Mouse (Mus musculus): ENCODE data around the gene Prkrip1. TPM values are rescaled to one million over a fixed set of nuclear protein-coding genes. Genes with fewer than 3 reads are reported as not detected.

Gene Prkrip1
- total and polyA plus RNA-seq, 2 experiments from 2014 or later, result 7.9 to 68.9 TPM

DNA sequence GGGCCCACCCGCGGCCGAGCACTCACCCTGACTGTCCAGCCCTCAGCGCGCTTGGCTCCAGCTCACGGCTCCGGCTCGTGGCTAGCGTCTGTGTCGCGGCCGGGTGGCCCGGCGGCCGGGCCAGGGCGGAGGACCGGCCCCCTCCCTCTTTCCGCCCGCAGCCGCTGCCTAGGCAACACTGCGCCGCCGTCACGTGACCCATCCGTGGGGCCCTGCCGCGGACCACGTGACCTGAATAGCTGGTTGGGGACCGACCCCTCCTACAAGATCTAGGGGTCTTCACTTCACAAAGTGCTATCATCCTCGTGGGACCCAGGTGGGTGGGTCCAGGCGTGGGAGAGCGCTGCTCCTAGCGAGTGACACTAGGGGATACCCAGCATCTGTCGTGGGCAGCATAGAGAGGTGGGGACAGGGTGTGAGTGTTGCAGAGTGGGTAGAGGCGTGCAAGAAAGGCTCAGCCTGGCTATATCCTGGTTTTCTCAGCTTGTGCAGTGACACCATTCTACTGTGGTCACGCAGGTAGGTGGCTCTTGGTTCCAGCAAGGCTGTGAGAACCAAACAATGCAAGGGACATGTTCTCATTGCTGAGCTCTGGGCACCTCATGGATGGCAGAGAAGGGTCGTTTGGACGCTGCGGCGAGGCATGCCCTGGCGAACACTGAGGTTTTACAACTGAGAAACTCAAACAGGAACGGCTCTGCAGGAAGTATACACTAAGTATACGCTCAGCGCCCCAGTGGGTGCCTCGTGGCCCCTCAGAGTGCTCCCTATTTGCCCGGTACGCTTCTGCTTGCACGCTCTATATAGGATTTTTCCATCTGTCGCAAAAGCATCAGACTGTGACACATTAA lies 28.0 kb downstream of the Prkrip1 start, which contains the start of gene Orai2:
Gene Orai2 (minus strand): TSS at position 202 of the 851 bp plus-strand sequence.
- 2% methylated on average over 49 of the region's 49 CpGs for WGBS
- 0 out of 2 replicates have a peak, but pooled peaks cover 4% of the 10 kb centered on the region for H3K36me3 ChIP-seq (ENCODE audit: insufficient read depth, low read length)
- no peaks in the 10 kb centered on the region for H3K9me3 ChIP-seq (ENCODE audit: low read length)
- H3K27me3 ChIP-seq (ENCODE audit: insufficient read depth, low read length), result no peaks in the 10 kb centered on the region
- DNase-seq (ENCODE audit: low spot score) (peak; percentile 89), ATAC-seq (ENCODE audit: low FRiP score) (peak; percentile 82)
- H3K9ac ChIP-seq (replicated peaks; ENCODE audit: low read length, poor library complexity, severe bottlenecking), result peak within 1 kb of the TSS; percentile 74
- no peak for TF ChIP-seq CTCF (IDR thresholded peaks at IDR 0.05)
- peak within 1 kb of the TSS; percentile 81 for H3K4me2 ChIP-seq (ENCODE audit: low read depth, low read length, poor library complexity, severe bottlenecking)
- H3K4me3 ChIP-seq (ENCODE audit: low read depth, low read length), result peak within 1 kb of the TSS; percentile 55
- H3K27ac ChIP-seq (ENCODE audit: low read depth, low read length), result peak within 1 kb of the TSS; percentile 84
- peaks cover 5% of the 10 kb centered on the region; the same call in 1 of the 2 replicates for H3K4me1 ChIP-seq (ENCODE audit: insufficient read depth, low read length)

DNA sequence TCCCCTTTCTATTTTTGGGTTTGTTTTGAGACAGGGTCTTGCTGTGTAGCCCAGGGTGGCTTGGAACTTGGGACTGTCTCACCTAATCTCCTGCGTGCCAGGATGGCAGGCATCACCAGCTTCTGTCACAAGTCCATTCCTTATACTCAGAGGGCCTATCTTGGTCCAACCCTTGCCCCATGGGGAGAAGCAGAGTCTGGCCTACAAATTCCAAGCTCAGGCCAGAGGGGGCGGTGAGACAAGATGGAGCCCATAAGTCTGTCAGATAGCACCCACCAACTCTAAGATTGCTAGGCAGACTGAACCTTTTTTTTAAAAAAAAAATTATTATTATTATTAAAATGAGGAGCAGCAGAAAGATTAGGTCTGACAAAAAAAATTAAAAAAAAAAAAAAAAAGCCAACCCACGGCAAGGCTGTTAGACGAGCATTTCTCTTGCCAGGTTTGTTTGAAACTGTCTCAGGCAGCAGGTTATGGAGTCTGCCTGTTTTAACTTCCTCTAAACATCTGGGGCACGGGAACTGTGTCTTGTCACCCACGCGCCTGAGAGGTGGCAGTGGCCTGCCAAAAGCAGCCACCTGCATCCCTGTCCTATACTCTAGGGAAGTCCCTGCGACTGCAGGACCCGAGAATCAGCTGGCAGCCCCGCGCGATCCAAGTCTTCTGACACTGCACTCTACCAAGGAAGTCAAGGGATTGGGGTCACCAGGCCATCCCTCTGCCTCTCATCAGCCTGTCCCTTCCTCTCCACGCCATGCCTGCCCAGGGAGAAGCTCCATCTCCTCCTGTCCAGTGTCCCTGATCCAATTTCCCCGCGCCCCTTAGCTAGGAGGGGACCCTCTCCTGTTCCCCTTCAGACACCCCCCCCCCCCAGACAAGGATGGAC lies 28.9 kb downstream of the Prkrip1 start:
- 9% methylated on average over 15 of the region's 15 CpGs for WGBS
- ATAC-seq (ENCODE audit: low FRiP score) (peak; percentile 28), DNase-seq (ENCODE audit: low spot score) (peak; percentile 48)

DNA sequence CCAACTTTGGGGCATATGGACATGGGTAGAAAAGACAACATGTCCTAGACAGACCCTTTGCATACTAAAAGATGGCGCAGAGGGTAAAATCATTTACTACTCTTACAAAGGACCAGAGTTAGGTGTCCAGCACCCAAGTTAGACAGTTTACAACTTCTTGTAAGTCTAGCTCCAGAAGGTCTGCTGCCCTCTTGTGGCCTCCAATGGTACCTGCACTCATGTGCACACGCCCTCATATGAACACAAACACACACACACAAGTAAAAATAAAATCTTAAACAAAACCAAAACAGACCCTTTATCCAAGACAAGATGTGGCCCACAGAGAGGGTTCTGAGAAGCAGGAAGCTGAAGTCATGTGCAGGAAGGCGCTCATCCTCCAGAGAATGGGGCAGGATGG lies 30.7 kb downstream of the Prkrip1 start:
- Histone ChIP-seq H3K27ac (ENCODE audit: low read depth, low read length) (no peak overlapping the region), H3K9ac (replicated peaks; ENCODE audit: low read length, poor library complexity, severe bottlenecking) (no peak overlapping the region), H3K36me3 (ENCODE audit: insufficient read depth, low read length) (peaks cover 11% of the 10 kb centered on the region), H3K9me3 (ENCODE audit: low read length) (no peaks in the 10 kb centered on the region), H3K4me3 (ENCODE audit: low read depth, low read length) (no peak overlapping the region), H3K4me1 (ENCODE audit: insufficient read depth, low read length) (peaks cover 5% of the 10 kb centered on the region; the same call in 1 of the 2 replicates), H3K4me2 (ENCODE audit: low read depth, low read length, poor library complexity, severe bottlenecking) (no peak overlapping the region), H3K27me3 (ENCODE audit: insufficient read depth, low read length) (no peaks in the 10 kb centered on the region)
- 93% methylated on average over 3 of the region's 3 CpGs for WGBS
- TF ChIP-seq CTCF (IDR thresholded peaks at IDR 0.05), result peak; percentile 54
- no peak for ATAC-seq (ENCODE audit: low FRiP score)
- no peak for DNase-seq (ENCODE audit: low spot score)

More for the DNA sequence above, 28.9 kb downstream of the Prkrip1 start:
- peaks cover 5% of the 10 kb centered on the region; the same call in 1 of the 2 replicates for H3K4me1 ChIP-seq (ENCODE audit: insufficient read depth, low read length)
- H3K4me2 ChIP-seq (ENCODE audit: low read depth, low read length, poor library complexity, severe bottlenecking), result peak overlapping the region; percentile 81
- H3K4me3 ChIP-seq (ENCODE audit: low read depth, low read length), result peak overlapping the region; percentile 55
- no peak for TF ChIP-seq CTCF (IDR thresholded peaks at IDR 0.05)
- no peaks in the 10 kb centered on the region for H3K9me3 ChIP-seq (ENCODE audit: low read length)
- peak overlapping the region; percentile 84 for H3K27ac ChIP-seq (ENCODE audit: low read depth, low read length)
- peaks cover 9% of the 10 kb centered on the region for H3K36me3 ChIP-seq (ENCODE audit: insufficient read depth, low read length)
- H3K27me3 ChIP-seq (ENCODE audit: insufficient read depth, low read length), result no peaks in the 10 kb centered on the region
- peak overlapping the region; percentile 74 for H3K9ac ChIP-seq (replicated peaks; ENCODE audit: low read length, poor library complexity, severe bottlenecking)

DNA sequence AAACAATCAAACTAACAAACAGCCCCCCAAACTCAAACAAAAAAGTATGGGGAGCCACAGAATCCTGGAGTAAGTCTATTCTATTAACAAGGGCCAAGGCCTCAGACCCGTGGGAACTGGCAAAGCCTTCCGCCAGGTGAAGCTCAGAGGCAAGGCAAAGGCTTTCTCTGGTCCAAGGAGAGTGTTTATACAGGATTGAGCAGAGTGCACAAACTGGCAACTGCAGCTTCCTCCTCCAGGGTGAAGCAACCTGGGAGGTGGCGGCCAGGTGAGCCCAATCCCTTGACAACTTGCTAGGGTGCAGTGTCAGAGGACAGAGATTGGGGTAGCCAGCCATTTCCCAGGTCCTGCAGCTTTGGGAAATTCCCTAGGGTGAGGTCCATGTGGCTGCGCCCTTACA lies 31.5 kb downstream of the Prkrip1 start:
- Histone ChIP-seq H3K4me3 (ENCODE audit: low read depth, low read length) (no peak overlapping the region), H3K9me3 (ENCODE audit: low read length) (no peaks in the 10 kb centered on the region), H3K36me3 (ENCODE audit: insufficient read depth, low read length) (peaks cover 11% of the 10 kb centered on the region), H3K27ac (ENCODE audit: low read depth, low read length) (no peak overlapping the region), H3K4me2 (ENCODE audit: low read depth, low read length, poor library complexity, severe bottlenecking) (no peak overlapping the region), H3K27me3 (ENCODE audit: insufficient read depth, low read length) (no peaks in the 10 kb centered on the region), H3K9ac (replicated peaks; ENCODE audit: low read length, poor library complexity, severe bottlenecking) (no peak overlapping the region), H3K4me1 (ENCODE audit: insufficient read depth, low read length) (peaks cover 5% of the 10 kb centered on the region; the same call in 1 of the 2 replicates)
- no peak for TF ChIP-seq CTCF (IDR thresholded peaks at IDR 0.05)
- DNase-seq (ENCODE audit: low spot score), result no peak
- no peak for ATAC-seq (ENCODE audit: low FRiP score)
- WGBS, result 99% methylated on average over 4 of the region's 4 CpGs

DNA sequence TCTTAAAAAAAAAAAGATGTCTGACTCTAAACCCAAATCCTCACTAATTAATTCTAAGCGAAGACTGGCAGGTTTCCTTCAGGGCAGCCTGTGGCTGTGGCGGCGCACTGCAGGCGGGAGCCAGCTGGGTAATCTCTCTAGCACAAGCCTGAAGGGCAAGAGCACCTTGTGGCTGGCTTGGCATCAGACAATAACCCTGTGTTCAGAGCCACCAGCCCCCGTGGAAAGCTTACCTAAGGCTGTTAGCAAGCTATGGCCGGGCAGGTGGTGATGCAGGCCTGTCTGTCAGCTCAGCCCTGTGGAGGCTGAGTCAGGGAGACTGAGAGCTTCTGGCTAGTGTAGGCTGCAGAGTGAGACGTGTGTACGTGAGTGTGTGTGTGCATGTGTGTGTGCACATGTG lies 33.5 kb downstream of the Prkrip1 start:
- TF ChIP-seq CTCF (IDR thresholded peaks at IDR 0.05), result no peak
- no peak overlapping the region for H3K9ac ChIP-seq (replicated peaks; ENCODE audit: low read length, poor library complexity, severe bottlenecking)
- WGBS, result 60% methylated on average over 8 of the region's 8 CpGs
- no peak overlapping the region for H3K4me3 ChIP-seq (ENCODE audit: low read depth, low read length)
- peaks cover 24% of the 10 kb centered on the region for H3K36me3 ChIP-seq (ENCODE audit: insufficient read depth, low read length)
- no peaks in the 10 kb centered on the region for H3K9me3 ChIP-seq (ENCODE audit: low read length)
- H3K27ac ChIP-seq (ENCODE audit: low read depth, low read length), result no peak overlapping the region
- H3K27me3 ChIP-seq (ENCODE audit: insufficient read depth, low read length), result no peaks in the 10 kb centered on the region
- DNase-seq (ENCODE audit: low spot score) (peak; percentile 45), ATAC-seq (ENCODE audit: low FRiP score) (no peak)
- H3K4me2 ChIP-seq (ENCODE audit: low read depth, low read length, poor library complexity, severe bottlenecking), result no peak overlapping the region
- H3K4me1 ChIP-seq (ENCODE audit: insufficient read depth, low read length), result peaks cover 5% of the 10 kb centered on the region; the same call in 1 of the 2 replicates
